Mouse (Mus musculus): Measurements from ENCODE around the gene Foxp1. TPM values are rescaled to one million over a fixed set of nuclear protein-coding genes. Genes with fewer than 3 reads are reported as not detected.

Foxp1 gene
- total and polyA plus RNA-seq, 3 experiments = 16.1 to 42.0 TPM; not detected in 1

GRCm38 (mm10) chr6:99188366-99189216 lies 333.9 kb downstream of the Foxp1 start:
- H3K79me2 ChIP-seq (ENCODE audit: control insufficient read depth, insufficient read depth, low read length, poor library complexity) = no peaks in the 10 kb centered on the region
- no peaks in the 10 kb centered on the region for H3K27me3 ChIP-seq (ENCODE audit: control insufficient read depth in 1 of 2, insufficient read depth in 2 of 2, low read length in 2 of 2)
- peaks cover 0 to 50% of the 10 kb centered on the region in 2 experiments; a peak in 2 of 4 replicates for H3K36me3 ChIP-seq (ENCODE audit: control insufficient read depth in 1 of 2, insufficient read depth in 2 of 2, low read length in 2 of 2)
- H3K9ac ChIP-seq (ENCODE audit: control insufficient read depth, low read depth, low read length, poor library complexity, severe bottlenecking) = peak overlapping the region; percentile 8; the same call in 1 of the 2 replicates
- H3K4me1 ChIP-seq (ENCODE audit: control insufficient read depth in 1 of 2, insufficient read depth in 2 of 2, low read length in 2 of 2) = peaks cover 28 to 44% of the 10 kb centered on the region in 2 experiments
- peak overlapping the region; percentile 32 for H3K27ac ChIP-seq (ENCODE audit: control insufficient read depth, low read depth, low read length)
- DNase-seq (ENCODE audit: low read depth, low spot score) = peak; percentile 37
- H3K4me3 ChIP-seq (ENCODE audit: control insufficient read depth in 1 of 2, insufficient read depth in 1 of 2, low read depth in 2 of 2, low read length in 2 of 2) = no peak overlapping the region
- TF ChIP-seq TBP (IDR thresholded peaks at IDR 0.05; ENCODE audit: low read depth, low read length) = no peak
- TF ChIP-seq ZNF384 (IDR thresholded peaks at IDR 0.05; ENCODE audit: low read depth, low read length) = 0 out of 2 replicates have a peak, but pooled peaks have one; percentile 25
- no peak for TF ChIP-seq POLR2A (IDR thresholded peaks at IDR 0.05; ENCODE audit: control insufficient read depth in 1 of 2, insufficient read depth in 1 of 2, low read depth in 1 of 2, low read length in 2 of 2, poor library complexity in 1 of 2)
- no peak for TF ChIP-seq RAD21 (IDR thresholded peaks at IDR 0.05; ENCODE audit: low read depth, low read length)
- peak; percentile 89 for TF ChIP-seq BHLHE40 (IDR thresholded peaks at IDR 0.05; ENCODE audit: borderline replicate concordance, low read depth, low read length)
- TF ChIP-seq TAL1 (IDR thresholded peaks at IDR 0.05; ENCODE audit: low read length) = no peak
- TF ChIP-seq SIN3A (IDR thresholded peaks at IDR 0.05; ENCODE audit: low read length) = 0 out of 2 replicates have a peak, but pooled peaks have one; percentile 5
- TF ChIP-seq ETS1 (IDR thresholded peaks at IDR 0.05; ENCODE audit: low read depth, low read length) = peak; percentile 73
- no peak for TF ChIP-seq MEF2A (IDR thresholded peaks at IDR 0.05; ENCODE audit: extremely low read depth, insufficient replicate concordance, low read depth, low read length, poor library complexity, severe bottlenecking)
- TF ChIP-seq GATA1 (IDR thresholded peaks at IDR 0.05; ENCODE audit: low read depth, low read length) = peak; percentile 79
- peak; percentile 53; the same call in 1 of the 2 replicates for TF ChIP-seq TCF12 (IDR thresholded peaks at IDR 0.05; ENCODE audit: low read depth, low read length)
- TF ChIP-seq POLR2AphosphoS2 (IDR thresholded peaks at IDR 0.05; ENCODE audit: low read length) = no peak
- peak; percentile 64 to 88 for TF ChIP-seq EP300 (IDR thresholded peaks at IDR 0.05; ENCODE audit: low read depth in 1 of 2, low read length in 2 of 2)
- peak; percentile 83 for TF ChIP-seq RCOR1 (IDR thresholded peaks at IDR 0.05; ENCODE audit: low read depth, low read length)
- peak; percentile 67; the same call in 1 of the 2 replicates for TF ChIP-seq MYB (IDR thresholded peaks at IDR 0.05; ENCODE audit: low read depth, low read length)
- TF ChIP-seq SMC3 (IDR thresholded peaks at IDR 0.05; ENCODE audit: low read depth, low read length) = no peak
- TF ChIP-seq USF1 (IDR thresholded peaks at IDR 0.05; ENCODE audit: low read depth, low read length) = peak; percentile 66
- H3K9me3 ChIP-seq (replicated peaks; ENCODE audit: insufficient read depth, low read length) = no peaks in the 10 kb centered on the region

DNA sequence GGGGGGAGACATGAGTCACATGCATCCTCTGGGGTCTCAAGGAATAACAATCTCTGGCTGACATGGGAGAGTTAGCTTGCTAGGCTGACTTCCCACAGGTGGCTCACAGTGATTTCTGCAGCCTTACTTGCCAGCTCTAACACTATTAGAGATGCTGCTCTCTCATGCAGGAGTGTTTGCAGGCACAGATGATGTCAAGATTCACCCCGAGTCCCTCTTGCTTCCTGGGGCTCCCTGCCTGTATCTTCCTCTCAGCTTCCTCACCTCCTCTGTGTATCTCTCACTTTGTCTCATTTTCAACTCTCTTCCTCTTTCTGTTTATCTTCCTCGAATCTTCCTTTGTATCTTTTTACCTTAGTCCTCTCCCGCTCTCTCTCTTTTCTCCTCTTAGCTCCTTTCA lies 334.6 kb downstream of the Foxp1 start:
- H3K79me2 ChIP-seq (ENCODE audit: control insufficient read depth, insufficient read depth, low read length, poor library complexity) = no peaks in the 10 kb centered on the region
- no peak overlapping the region for H3K4me3 ChIP-seq (ENCODE audit: control insufficient read depth in 1 of 2, insufficient read depth in 1 of 2, low read depth in 2 of 2, low read length in 2 of 2)
- no peak for TF ChIP-seq POLR2AphosphoS5 (IDR thresholded peaks at IDR 0.05; ENCODE audit: borderline replicate concordance, low read depth, low read length)
- TF ChIP-seq MXI1 (IDR thresholded peaks at IDR 0.05; ENCODE audit: low read depth, low read length) = peak; percentile 67; the same call in 1 of the 2 replicates
- TF ChIP-seq RCOR1 (IDR thresholded peaks at IDR 0.05; ENCODE audit: low read depth, low read length) = peak; percentile 50
- DNase-seq (ENCODE audit: low read depth, low spot score) = peak; percentile 28
- no peaks in the 10 kb centered on the region for H3K27me3 ChIP-seq (ENCODE audit: control insufficient read depth in 1 of 2, insufficient read depth in 2 of 2, low read length in 2 of 2)
- peaks cover 0 to 46% of the 10 kb centered on the region in 2 experiments; a peak in 2 of 4 replicates for H3K36me3 ChIP-seq (ENCODE audit: control insufficient read depth in 1 of 2, insufficient read depth in 2 of 2, low read length in 2 of 2)
- peak overlapping the region; percentile 8; the same call in 1 of the 2 replicates for H3K9ac ChIP-seq (ENCODE audit: control insufficient read depth, low read depth, low read length, poor library complexity, severe bottlenecking)
- peak overlapping the region; percentile 32 for H3K27ac ChIP-seq (ENCODE audit: control insufficient read depth, low read depth, low read length)
- no peaks in the 10 kb centered on the region for H3K9me3 ChIP-seq (replicated peaks; ENCODE audit: insufficient read depth, low read length)
- H3K4me1 ChIP-seq (ENCODE audit: control insufficient read depth in 1 of 2, insufficient read depth in 2 of 2, low read length in 2 of 2) = peaks cover 26 to 44% of the 10 kb centered on the region in 2 experiments

All from MEL (cell line).